Mouse (Mus musculus) heart, embryonic 12.5 days (tissue): ENCODE results near the gene Slc9a6. TPM values are rescaled to one million over a fixed set of nuclear protein-coding genes. Genes with fewer than 3 reads are reported as not detected.

Source experiments
- ATAC-seq: fragments of 200-750 bp; cut with Nextera tagmentation; 2 replicates; pipeline ENCODE4 v1.8.0; 2017; ENCODE audit warnings: moderate TSS enrichment, moderate library complexity; ENCODE audit not compliant: insufficient number of reproducible peaks, low FRiP score
- H3K27ac ChIP-seq: fragments of 300-500 bp; sonication (generic); 2 replicates; pipeline ENCODE4 v1.5.1; 2016; ENCODE audit warnings: mild to moderate bottlenecking, moderate library complexity; ENCODE audit not compliant: poor library complexity, severe bottlenecking
- H3K27me3 ChIP-seq: fragments of 300-500 bp; sonication (generic); replicated peaks from 2 replicates; pipeline ENCODE4 v1.6.1; 2016; ENCODE audit warnings: mild to moderate bottlenecking, moderate library complexity
- H3K36me3 ChIP-seq: fragments of 300-500 bp; sonication (generic); 2 replicates; pipeline ENCODE4 v1.6.1; 2016; ENCODE audit warnings: mild to moderate bottlenecking, moderate library complexity
- H3K4me1 ChIP-seq: fragments of 300-500 bp; sonication (generic); replicated peaks from 2 replicates; pipeline ENCODE4 v1.6.1; 2016; ENCODE audit warnings: mild to moderate bottlenecking
- H3K4me2 ChIP-seq: fragments of 300-500 bp; sonication (generic); 2 replicates; pipeline ENCODE4 v1.6.1; 2016; ENCODE audit warnings: mild to moderate bottlenecking, moderate library complexity
- H3K4me3 ChIP-seq: fragments of 300-500 bp; sonication (generic); 2 replicates; pipeline ENCODE4 v1.5.1; 2016; ENCODE audit warnings: mild to moderate bottlenecking
- H3K9ac ChIP-seq: fragments of 300-500 bp; sonication (generic); 2 replicates; pipeline ENCODE4 v1.6.1; 2016; ENCODE audit warnings: mild to moderate bottlenecking, moderate library complexity
- H3K9me3 ChIP-seq: fragments of 300-500 bp; sonication (generic); replicated peaks from 2 replicates; pipeline ENCODE4 v1.6.1; 2016; ENCODE audit warnings: mild to moderate bottlenecking, moderate library complexity
- WGBS: fragments of 180-500 bp; shearing (Covaris S2); methylation state at CpG from one replicate; pipeline ENCODE4 v1.1.7; 2016; 5-methylcytosine and 5-hydroxymethylcytosine counted together
- polyA plus RNA-seq: library from polyadenylated mRNA; unstranded; fragments of >200 nt; fragmentation: Nextera tagmentation; extraction: Ambion mirVana; gene quantifications from 2 replicates; pipeline ENCODE4 v1.2.1, GENCODE M21; 2016

Slc9a6 gene
- polyA plus RNA-seq, 1 experiment from 2014 or later = 9.2 TPM

DNA sequence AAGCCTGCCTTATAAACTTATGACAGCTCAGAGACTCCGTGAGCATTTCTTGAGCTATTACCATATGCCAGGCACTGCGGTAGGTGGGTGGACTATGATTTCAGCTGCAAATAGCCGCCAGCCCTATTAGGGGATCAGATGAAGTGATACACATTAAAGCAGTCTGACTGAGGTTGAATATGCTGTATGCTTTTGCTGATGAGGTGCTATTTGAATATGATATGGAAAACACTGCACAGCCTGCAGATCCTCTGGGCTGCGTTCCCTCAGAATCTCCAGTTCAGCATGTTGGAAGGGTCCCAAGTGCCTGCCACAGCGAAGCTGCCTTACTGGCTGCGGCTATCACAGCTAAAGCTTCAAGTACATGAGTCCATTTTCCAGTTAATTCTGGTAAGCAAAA, 57.7 kb downstream of the Slc9a6 start:
- H3K27ac ChIP-seq = no peak overlapping the region
- no peaks in the 10 kb centered on the region for H3K27me3 ChIP-seq
- no peaks in the 10 kb centered on the region for H3K36me3 ChIP-seq
- ATAC-seq = no peak
- H3K4me3 ChIP-seq = no peak overlapping the region
- WGBS = 63% methylated on average over 6 of the region's 6 CpGs
- no peaks in the 10 kb centered on the region for H3K9me3 ChIP-seq
- peaks cover 14% of the 10 kb centered on the region for H3K4me1 ChIP-seq
- H3K9ac ChIP-seq = no peak overlapping the region
- no peak overlapping the region for H3K4me2 ChIP-seq

DNA sequence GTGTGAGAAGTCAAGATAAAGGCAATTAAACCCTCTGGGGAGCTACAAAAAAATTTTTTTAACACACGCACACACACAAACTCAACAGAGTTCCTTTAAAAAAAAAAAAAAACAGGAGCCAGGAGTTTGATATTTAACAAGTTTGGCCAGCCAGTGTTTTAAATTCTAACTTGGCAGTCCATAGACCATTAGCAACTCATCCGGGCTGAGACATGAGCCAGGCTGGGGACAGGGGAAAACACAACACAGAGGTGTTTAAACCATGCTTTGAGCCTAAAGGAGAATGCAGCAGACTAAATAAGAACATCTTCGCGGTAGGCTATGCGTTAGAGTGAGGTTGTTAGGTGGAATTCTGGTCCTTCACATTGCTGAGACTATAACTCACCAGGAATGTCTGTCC, 58.5 kb downstream of the Slc9a6 start:
- no peak overlapping the region for H3K27ac ChIP-seq
- H3K9me3 ChIP-seq = no peaks in the 10 kb centered on the region
- H3K4me2 ChIP-seq = no peak overlapping the region
- no peak overlapping the region for H3K4me3 ChIP-seq
- H3K9ac ChIP-seq = no peak overlapping the region
- H3K4me1 ChIP-seq = peaks cover 14% of the 10 kb centered on the region
- 73% methylated on average over 5 of the region's 5 CpGs for WGBS
- no peaks in the 10 kb centered on the region for H3K27me3 ChIP-seq
- no peaks in the 10 kb centered on the region for H3K36me3 ChIP-seq
- no peak for ATAC-seq

DNA sequence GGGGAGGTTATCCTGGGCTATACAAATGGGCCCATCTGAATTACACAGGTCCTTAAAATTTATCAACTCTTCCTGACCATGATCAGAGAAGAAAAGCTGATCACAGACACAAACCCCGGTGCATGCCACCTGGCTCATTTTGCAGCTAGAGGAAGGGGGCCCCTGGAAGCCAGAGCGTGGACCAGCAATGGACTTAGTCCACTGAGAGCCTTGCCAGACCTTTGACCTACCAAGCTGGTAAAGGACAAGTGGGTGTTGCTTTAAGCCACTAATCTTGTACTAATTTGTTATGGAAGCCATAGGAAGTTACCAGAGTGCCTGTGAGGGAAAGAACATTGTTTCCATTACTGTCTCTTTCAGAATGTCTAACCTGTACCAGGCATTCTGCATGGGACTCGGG, 58.9 kb downstream of the Slc9a6 start:
- H3K9ac ChIP-seq = no peak overlapping the region
- ATAC-seq = no peak
- H3K27me3 ChIP-seq = no peaks in the 10 kb centered on the region
- no peaks in the 10 kb centered on the region for H3K9me3 ChIP-seq
- H3K4me1 ChIP-seq = peaks cover 14% of the 10 kb centered on the region
- no peak overlapping the region for H3K27ac ChIP-seq
- WGBS = 89% methylated on average over 3 of the region's 3 CpGs
- H3K4me3 ChIP-seq = no peak overlapping the region
- no peaks in the 10 kb centered on the region for H3K36me3 ChIP-seq
- no peak overlapping the region for H3K4me2 ChIP-seq

DNA sequence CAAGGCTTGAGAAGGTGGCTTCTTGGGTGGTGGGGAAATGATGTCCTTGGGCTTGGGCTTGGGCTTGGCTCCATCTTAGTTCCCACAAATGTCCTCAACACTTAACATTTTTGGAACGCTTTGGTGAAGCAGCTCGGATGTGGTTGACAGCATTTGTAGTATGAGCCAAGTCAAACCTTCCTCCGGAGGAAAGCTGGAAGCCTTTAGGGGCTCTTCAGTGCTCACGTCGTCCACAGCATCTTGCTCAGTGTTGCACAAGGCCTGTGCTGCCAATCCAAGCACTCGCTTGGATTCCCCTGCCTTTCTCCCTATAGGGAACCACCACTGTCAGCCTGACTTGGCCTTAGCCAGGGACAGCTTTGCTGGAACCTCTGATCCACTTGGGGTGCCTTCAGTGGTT, 66.0 kb downstream of the Slc9a6 start:
- WGBS = 69% methylated on average over 6 of the region's 6 CpGs
- Histone ChIP-seq H3K9me3 (no peaks in the 10 kb centered on the region), H3K27me3 (no peaks in the 10 kb centered on the region), H3K4me2 (no peak overlapping the region), H3K27ac (no peak overlapping the region), H3K36me3 (no peaks in the 10 kb centered on the region), H3K9ac (no peak overlapping the region), H3K4me3 (no peak overlapping the region), H3K4me1 (peaks cover 10% of the 10 kb centered on the region)
- ATAC-seq = no peak

DNA sequence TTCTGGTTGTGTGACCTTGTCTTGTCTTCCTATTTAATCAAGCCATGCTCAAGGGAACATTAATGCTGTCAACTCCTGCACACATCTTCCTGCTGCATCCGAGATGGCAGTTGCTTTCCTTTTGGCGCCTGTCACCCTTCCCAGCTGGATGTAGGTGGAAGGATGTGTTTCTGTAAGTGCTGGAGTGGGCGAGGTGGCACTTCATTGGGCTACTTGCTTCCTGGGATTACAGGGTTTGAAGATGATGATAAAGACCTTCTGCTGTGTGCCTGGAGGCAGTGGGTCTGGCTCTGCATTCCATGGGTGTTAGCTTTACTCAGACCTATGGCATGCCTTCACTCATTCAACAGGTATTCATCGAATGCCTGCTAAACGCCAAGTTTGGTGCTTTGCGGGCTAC, 68.2 kb downstream of the Slc9a6 start:
- H3K4me2 ChIP-seq = no peak overlapping the region
- WGBS = 55% methylated on average over 6 of the region's 6 CpGs
- H3K9ac ChIP-seq = no peak overlapping the region
- H3K4me3 ChIP-seq = no peak overlapping the region
- no peak overlapping the region for H3K27ac ChIP-seq
- no peaks in the 10 kb centered on the region for H3K9me3 ChIP-seq
- no peaks in the 10 kb centered on the region for H3K27me3 ChIP-seq
- no peaks in the 10 kb centered on the region for H3K36me3 ChIP-seq
- ATAC-seq = no peak
- peaks cover 10% of the 10 kb centered on the region for H3K4me1 ChIP-seq

DNA sequence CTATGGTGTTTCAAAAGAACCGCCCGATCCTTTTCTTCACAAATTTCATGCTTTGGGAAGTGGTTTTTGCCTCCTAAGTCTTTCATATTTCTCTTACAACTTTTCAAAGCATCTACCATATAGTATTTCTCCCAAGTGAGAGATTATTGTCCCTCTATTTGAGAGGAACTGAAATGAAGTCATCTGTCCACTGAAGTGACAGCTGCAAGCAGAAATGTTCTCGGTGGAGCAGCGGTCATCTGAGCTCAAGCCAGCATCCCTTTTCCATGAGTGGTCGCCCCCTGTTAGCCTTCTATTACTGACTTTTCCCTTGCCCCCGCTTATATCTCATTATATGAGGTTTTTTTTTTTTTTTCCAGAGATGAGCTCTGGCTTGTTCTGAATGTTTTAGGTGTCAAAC, 69.5 kb downstream of the Slc9a6 start:
- H3K27me3 ChIP-seq = no peaks in the 10 kb centered on the region
- H3K4me1 ChIP-seq = peaks cover 10% of the 10 kb centered on the region
- H3K9me3 ChIP-seq = no peaks in the 10 kb centered on the region
- no peak overlapping the region for H3K4me3 ChIP-seq
- H3K27ac ChIP-seq = no peak overlapping the region
- no peaks in the 10 kb centered on the region for H3K36me3 ChIP-seq
- no peak for ATAC-seq
- H3K9ac ChIP-seq = no peak overlapping the region
- WGBS = 62% methylated on average over 6 of the region's 6 CpGs
- H3K4me2 ChIP-seq = no peak overlapping the region

DNA sequence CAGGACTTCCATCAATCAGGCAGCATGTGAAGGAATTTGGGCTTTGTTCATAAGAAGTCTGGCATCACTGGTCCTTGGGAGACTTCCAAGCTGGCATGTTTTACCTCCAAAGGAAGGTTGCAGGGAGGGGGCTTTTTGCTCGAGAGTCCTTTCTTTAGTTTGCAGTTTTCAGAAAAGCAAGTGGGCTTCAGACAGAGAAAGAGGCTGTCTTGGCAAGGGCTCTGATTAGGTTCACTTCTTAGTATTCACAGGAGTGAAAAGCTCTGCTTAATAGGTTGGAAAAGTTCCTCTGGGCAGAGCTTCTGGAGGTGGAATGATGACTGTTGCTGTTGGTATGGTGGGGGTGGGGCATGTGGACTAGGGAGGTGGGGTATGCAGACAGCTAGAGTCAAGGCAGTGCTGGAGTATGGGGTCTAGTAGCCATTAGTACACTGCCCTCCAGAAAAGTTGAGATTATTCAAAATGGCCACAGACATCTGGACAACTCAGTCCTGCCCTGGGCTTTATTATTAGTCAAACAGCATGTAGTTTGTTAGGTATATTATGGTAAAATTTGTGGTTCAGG, 72.7 kb downstream of the Slc9a6 start:
- Histone ChIP-seq H3K4me1 (peaks cover 10% of the 10 kb centered on the region), H3K36me3 (no peaks in the 10 kb centered on the region), H3K27ac (no peak overlapping the region), H3K4me2 (no peak overlapping the region), H3K9ac (no peak overlapping the region), H3K4me3 (no peak overlapping the region), H3K27me3 (no peaks in the 10 kb centered on the region), H3K9me3 (no peaks in the 10 kb centered on the region)
- WGBS = 53% methylated on average over 1 of the region's 1 CpGs
- ATAC-seq = no peak

DNA sequence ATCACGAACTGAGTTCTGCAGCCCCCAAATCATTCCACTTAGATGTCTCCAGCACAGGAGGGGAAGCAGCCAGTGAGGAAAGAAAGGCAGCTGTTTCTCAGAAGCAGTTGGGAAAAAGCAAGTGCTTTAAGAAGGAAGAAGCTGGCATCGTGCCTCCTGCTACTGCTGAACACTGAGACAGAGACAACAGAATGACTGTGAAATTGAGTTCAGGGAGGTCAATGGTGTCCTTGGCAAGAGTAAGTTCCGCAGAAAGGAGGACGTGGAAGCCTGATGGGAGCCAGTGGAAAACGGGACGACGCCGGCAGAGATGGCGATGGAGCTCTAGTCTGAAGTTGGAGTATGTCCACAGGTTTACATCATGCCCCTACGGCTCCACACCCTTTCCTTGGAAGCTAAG, 74.0 kb downstream of the Slc9a6 start:
- H3K9ac ChIP-seq = no peak overlapping the region
- 0 out of 2 replicates have a peak, but pooled peaks cover 3% of the 10 kb centered on the region for H3K4me1 ChIP-seq
- 70% methylated on average over 10 of the region's 10 CpGs for WGBS
- no peak for ATAC-seq
- H3K4me2 ChIP-seq = no peak overlapping the region
- H3K36me3 ChIP-seq = no peaks in the 10 kb centered on the region
- H3K9me3 ChIP-seq = no peaks in the 10 kb centered on the region
- no peaks in the 10 kb centered on the region for H3K27me3 ChIP-seq
- H3K27ac ChIP-seq = no peak overlapping the region
- no peak overlapping the region for H3K4me3 ChIP-seq

DNA sequence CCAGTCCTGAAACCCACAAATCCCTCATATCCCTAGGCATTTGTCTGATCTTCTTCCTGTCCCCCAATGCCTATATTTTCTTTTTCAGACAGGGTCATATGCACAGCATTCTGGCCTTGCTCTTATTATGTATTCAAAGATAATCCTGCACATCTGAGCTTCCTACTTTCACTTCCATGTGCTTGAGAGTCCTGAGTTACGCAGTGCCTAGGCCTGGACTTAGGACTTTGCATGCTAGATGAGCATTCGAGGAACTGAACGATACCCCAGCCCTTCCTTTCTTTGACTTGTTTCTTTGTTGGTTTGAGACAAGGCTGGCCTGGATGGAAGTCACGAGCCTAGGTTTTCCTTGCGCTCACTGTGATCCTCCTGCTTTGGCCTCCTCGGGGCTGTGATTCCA, 83.0 kb downstream of the Slc9a6 start:
- no peaks in the 10 kb centered on the region for H3K4me1 ChIP-seq
- 87% methylated on average over 6 of the region's 6 CpGs for WGBS
- H3K4me2 ChIP-seq = no peak overlapping the region
- no peaks in the 10 kb centered on the region for H3K27me3 ChIP-seq
- no peak for ATAC-seq
- no peaks in the 10 kb centered on the region for H3K9me3 ChIP-seq
- no peak overlapping the region for H3K27ac ChIP-seq
- no peak overlapping the region for H3K4me3 ChIP-seq
- no peaks in the 10 kb centered on the region for H3K36me3 ChIP-seq
- no peak overlapping the region for H3K9ac ChIP-seq

DNA sequence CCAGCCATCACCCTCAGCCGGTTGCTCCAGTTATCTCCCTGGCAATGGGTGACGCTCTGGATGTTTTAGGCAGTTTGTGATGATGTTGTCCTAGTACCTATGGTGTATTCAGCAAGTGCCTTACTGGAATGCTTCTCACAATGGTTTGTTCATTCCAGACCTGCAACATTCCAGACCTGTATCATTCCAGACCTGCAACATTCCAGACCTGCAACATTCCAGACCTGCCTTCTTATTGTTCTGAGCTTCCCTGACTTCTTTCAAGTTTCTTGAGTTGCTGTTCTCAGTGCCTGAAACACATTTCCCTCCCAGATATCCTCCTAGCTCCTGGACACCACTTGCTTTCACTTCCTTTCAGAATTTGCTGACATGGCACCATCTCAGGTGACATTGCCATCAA, 85.0 kb downstream of the Slc9a6 start:
- Histone ChIP-seq H3K9me3 (no peaks in the 10 kb centered on the region), H3K9ac (no peak overlapping the region), H3K4me3 (no peak overlapping the region), H3K4me1 (no peaks in the 10 kb centered on the region), H3K27ac (no peak overlapping the region), H3K4me2 (no peak overlapping the region), H3K27me3 (no peaks in the 10 kb centered on the region), H3K36me3 (no peaks in the 10 kb centered on the region)
- ATAC-seq = no peak
- 73% methylated on average over 2 of the region's 2 CpGs for WGBS

DNA sequence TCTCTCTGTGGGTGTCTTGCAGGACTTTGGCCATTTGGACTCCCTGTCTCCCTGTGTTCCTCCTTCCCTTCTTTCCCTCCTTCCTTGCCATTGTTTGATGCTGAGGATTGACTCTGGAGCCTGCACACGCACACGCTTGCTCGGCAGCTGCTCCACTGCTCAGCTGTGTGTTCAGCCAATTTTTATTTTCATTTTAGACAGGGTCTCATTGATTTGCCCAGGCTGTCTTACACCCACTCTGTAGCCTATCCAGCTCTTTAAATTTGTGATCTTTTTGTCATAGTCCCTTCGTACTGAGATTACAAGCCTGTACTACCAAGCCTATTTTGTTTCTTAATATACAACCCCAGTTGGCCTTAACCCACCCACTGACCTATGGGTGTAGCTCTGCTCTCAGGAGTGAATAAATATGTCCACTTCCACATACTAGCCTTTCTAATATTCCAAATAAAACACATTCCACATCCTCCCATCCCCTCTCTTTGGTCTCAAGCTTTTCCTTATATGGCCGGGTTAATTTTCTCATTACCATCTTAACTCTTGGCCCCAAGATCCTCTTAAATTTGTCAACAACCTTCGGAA, 87.7 kb downstream of the Slc9a6 start:
- Histone ChIP-seq H3K4me1 (no peaks in the 10 kb centered on the region), H3K9ac (no peak overlapping the region), H3K4me3 (no peak overlapping the region), H3K27ac (no peak overlapping the region), H3K9me3 (no peaks in the 10 kb centered on the region), H3K36me3 (no peaks in the 10 kb centered on the region), H3K4me2 (no peak overlapping the region), H3K27me3 (no peaks in the 10 kb centered on the region)
- WGBS = 84% methylated on average over 6 of the region's 6 CpGs
- no peak for ATAC-seq

DNA sequence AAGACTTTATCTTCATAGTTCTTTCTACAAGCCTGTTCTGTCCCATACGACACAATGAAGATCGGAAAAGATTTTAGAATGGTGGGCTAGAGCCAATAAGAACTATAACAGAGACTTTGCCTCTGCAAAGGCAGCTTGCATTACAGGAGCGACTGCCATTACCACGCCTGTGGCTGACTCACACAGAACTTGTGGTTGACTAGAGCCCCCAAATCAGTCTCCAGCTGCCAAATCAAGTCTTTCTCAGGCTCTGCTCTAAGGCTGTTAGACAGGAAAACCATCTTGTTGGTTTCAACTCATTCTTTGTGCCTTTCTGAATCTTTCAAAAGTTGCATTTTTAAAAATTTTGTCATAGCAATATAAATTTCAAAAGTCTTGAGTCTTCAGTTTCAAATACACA, 88.3 kb downstream of the Slc9a6 start:
- Histone ChIP-seq H3K27ac (no peak overlapping the region), H3K4me3 (no peak overlapping the region), H3K36me3 (no peaks in the 10 kb centered on the region), H3K4me1 (no peaks in the 10 kb centered on the region), H3K4me2 (no peak overlapping the region), H3K27me3 (no peaks in the 10 kb centered on the region), H3K9me3 (no peaks in the 10 kb centered on the region), H3K9ac (no peak overlapping the region)
- 81% methylated on average over 4 of the region's 4 CpGs for WGBS
- ATAC-seq = no peak
